8 mouse cellular contexts compared by ENCODE assay signal in the genomic region with DNA sequence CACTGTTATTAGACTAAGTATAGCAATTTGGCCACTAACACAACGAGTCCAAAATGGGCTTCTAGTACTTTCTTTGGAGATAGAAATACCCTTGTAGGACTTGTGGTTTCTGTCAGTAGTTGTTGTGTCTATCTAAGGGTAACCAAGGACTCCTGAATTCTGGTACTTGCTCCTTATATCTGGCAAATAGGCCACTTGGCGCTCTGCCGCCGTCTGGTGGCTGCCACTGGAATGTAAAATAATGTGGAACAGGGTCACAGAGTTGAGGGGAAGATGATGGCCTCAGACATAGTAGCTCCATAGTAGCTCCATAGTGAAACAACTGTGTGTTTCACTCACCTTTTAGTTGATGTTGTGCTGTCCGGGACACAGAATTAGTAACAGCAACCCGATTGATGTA. TPM values are rescaled to one million over a fixed set of nuclear protein-coding genes. Genes with fewer than 3 reads are reported as not detected.
A peak's percentile ranks its signal among the peaks of the same experiment; 100 is the strongest.
DNase-seq lines count a peak whose midpoint lies in the region; ATAC-seq and TF ChIP-seq lines count a peak whose summit lies in the region.

No protein-coding gene starts in this region.

- WGBS in heart, adult 2 months, result 48% methylated on average over 6 of the region's 6 CpGs
- WGBS in heart, embryonic 10.5 days, result 46% methylated on average over 6 of the region's 6 CpGs
- WGBS in forebrain, embryonic 14.5 days, result 49% methylated on average over 6 of the region's 6 CpGs

- H3K27me3 ChIP-seq in heart, adult 2 months (ENCODE audit: control insufficient read depth, insufficient read depth, low read length), result no peaks in the 10 kb centered on the region
- H3K27me3 ChIP-seq in heart, embryonic 10.5 days (ENCODE audit: insufficient read depth, poor library complexity, severe bottlenecking), result no peaks in the 10 kb centered on the region
- no peaks in the 10 kb centered on the region for H3K27me3 ChIP-seq in forebrain, embryonic 14.5 days (replicated peaks; ENCODE audit: control insufficient read depth, insufficient read depth, low read length)

- intact Hi-C loops in heart, adult 2 months (cut with DNase I), result loop anchor here (1.0 to 2.0 kb wide), 3 partner anchors 68 to 316 kb away; no protein-coding TSS in a partner anchor

- H3K4me3 ChIP-seq in heart, adult 2 months, result no peak overlapping the region
- no peak overlapping the region for H3K4me3 ChIP-seq in heart, embryonic 10.5 days
- no peak overlapping the region for H3K4me3 ChIP-seq in forebrain, embryonic 14.5 days (ENCODE audit: low read depth, low read length)

- no peak overlapping the region for H3K4me2 ChIP-seq in forebrain, embryonic 14.5 days (ENCODE audit: low read length)

- H3K4me1 ChIP-seq in heart, adult 2 months (ENCODE audit: control insufficient read depth, insufficient read depth, low read length), result no peaks in the 10 kb centered on the region
- no peaks in the 10 kb centered on the region for H3K4me1 ChIP-seq in heart, embryonic 10.5 days
- H3K4me1 ChIP-seq in forebrain, embryonic 14.5 days (ENCODE audit: control insufficient read depth, insufficient read depth, low read length), result no peaks in the 10 kb centered on the region

- H3K9me3 ChIP-seq in heart, embryonic 10.5 days, result no peaks in the 10 kb centered on the region
- H3K9me3 ChIP-seq in forebrain, embryonic 14.5 days (replicated peaks; ENCODE audit: control insufficient read depth, low read length), result no peaks in the 10 kb centered on the region

- H3K36me3 ChIP-seq in heart, adult 2 months (ENCODE audit: control insufficient read depth, insufficient read depth, low read length), result no peaks in the 10 kb centered on the region
- no peaks in the 10 kb centered on the region for H3K36me3 ChIP-seq in heart, embryonic 10.5 days
- H3K36me3 ChIP-seq in forebrain, embryonic 14.5 days (ENCODE audit: control insufficient read depth, insufficient read depth, low read length), result 0 out of 2 replicates have a peak, but pooled peaks cover 2% of the 10 kb centered on the region

- TF ChIP-seq EP300 in heart, adult 2 months (IDR thresholded peaks at IDR 0.05; ENCODE audit: insufficient read depth, low read depth, low read length), result no peak

- DNase-seq in heart, adult 2 months, result peak; percentile 38 to 75
- no peak for DNase-seq in heart, embryonic 10.5 days (ENCODE audit: low spot score)
- DNase-seq in CD4-positive helper T cell, adult 2 months (ENCODE audit: low read depth, low spot score), result peak; percentile 54
- DNase-seq in adrenal gland, postnatal 25 days, result peak; percentile 65
- peak; percentile 28 for DNase-seq in forebrain, embryonic 14.5 days (ENCODE audit: low spot score)
- DNase-seq in kidney, postnatal 36 days, result peak; percentile 69 to 87
- peak; percentile 51 for DNase-seq in mesoderm, embryonic 11.5 days (ENCODE audit: low read depth, low spot score)
- peak; percentile 10 to 44 for DNase-seq in thymus, adult 18-20 months

- TF ChIP-seq CTCF in heart, adult 2 months (IDR thresholded peaks at IDR 0.05), result peak; percentile 91

- H3K27ac ChIP-seq in heart, adult 2 months, result no peak overlapping the region
- H3K27ac ChIP-seq in heart, embryonic 10.5 days, result no peak overlapping the region
- H3K27ac ChIP-seq in forebrain, embryonic 14.5 days (ENCODE audit: low read depth, low read length), result no peak overlapping the region

- no peak for ATAC-seq in forebrain, embryonic 14.5 days

- H3K79me2 ChIP-seq in heart, adult 2 months (replicated peaks; ENCODE audit: control insufficient read depth, insufficient read depth, low read length), result no peaks in the 10 kb centered on the region

- no peak overlapping the region for H3K9ac ChIP-seq in heart, adult 2 months (ENCODE audit: low read depth, low read length)
- H3K9ac ChIP-seq in forebrain, embryonic 14.5 days (ENCODE audit: low read length), result no peak overlapping the region

- no peak for TF ChIP-seq POLR2A in heart, adult 2 months (IDR thresholded peaks at IDR 0.05; ENCODE audit: insufficient read depth, low read depth, low read length)

RNA-seq across cellular contexts. Expression of gene Fgfbp1, which starts 8.7 kb away (rescaled TPM):
- total RNA-seq in heart, adult 2 months (2021), result not detected
- polyA plus RNA-seq in heart, adult 2 months (2012; rRNA removed), result 0.16 and 0.44 TPM in 2 replicates
- polyA plus RNA-seq in heart, embryonic 10.5 days (2016; fragmentation: Nextera tagmentation; extraction: Ambion mirVana), result 0.23 and 0.28 TPM in 2 replicates
- total RNA-seq in adrenal gland, postnatal 25 days (2021), result not detected in 2 replicates
- 5.7 and 10.2 TPM in 2 replicates for polyA plus RNA-seq in forebrain, embryonic 14.5 days (2014; fragmentation: Nextera tagmentation; extraction: Ambion mirVana)
